Mouse (Mus musculus): Measurements from ENCODE around the gene Bri3.
A peak's percentile ranks its signal among the peaks of the same experiment; 100 is the strongest.
"Not testable (repeated sequence)": the region's sequence is repeated elsewhere in the genome, so short reads cannot be mapped to it uniquely, and the experiment has no call there.

The Bri3 gene

DNA sequence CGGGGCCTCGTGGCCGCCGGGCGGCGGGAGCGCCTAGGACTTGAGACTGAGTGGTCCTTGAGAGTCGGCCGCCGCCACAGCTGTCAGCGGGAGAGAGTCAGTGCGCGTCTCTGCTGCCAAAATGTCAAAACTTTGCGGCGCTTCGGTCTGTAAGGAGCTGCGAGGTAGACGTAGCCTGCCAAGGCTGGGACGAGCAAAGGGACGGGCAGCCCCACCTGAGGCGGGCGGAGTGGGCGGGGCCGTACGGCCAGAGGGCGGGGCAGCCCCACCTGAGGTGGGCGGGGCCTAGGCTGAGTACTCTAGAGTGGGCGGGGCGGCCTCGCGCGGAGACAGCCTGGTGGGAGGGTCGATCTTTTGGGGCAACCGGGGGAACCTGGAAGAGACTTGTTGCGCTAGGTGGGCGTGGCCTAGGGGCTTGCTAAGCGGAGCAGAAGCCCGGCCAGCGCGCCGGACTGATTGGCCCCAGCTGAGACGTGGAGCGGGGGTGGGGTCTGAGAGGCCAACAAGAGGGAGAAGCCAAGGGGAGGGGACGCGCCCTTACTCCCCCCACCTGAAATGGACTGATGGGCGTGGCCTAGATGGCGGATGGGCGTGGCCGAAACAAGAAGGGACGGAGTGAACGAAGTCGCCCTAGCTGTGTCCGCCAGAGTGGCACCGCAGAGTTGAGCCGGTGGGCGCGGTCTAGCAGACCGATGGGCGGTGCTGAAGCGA, 113.8 kb downstream of the Bri3 start, which contains the start of gene Baiap2l1:
Gene Baiap2l1, minus strand, starts transcription at position 232 of the 711 bp plus-strand sequence.
- DNase-seq (ENCODE audit: low read depth, low spot score), result peak; percentile 99

- no peak for DNase-seq (ENCODE audit: low read depth, low spot score)
These were observed 114.3 kb downstream of the Bri3 start for GRCm38 (mm10) chr5:144358592-144358917.

- no peak for DNase-seq (ENCODE audit: low read depth, low spot score)
These were observed 115.6 kb downstream of the Bri3 start for GRCm38 (mm10) chr5:144359886-144360285.

DNA sequence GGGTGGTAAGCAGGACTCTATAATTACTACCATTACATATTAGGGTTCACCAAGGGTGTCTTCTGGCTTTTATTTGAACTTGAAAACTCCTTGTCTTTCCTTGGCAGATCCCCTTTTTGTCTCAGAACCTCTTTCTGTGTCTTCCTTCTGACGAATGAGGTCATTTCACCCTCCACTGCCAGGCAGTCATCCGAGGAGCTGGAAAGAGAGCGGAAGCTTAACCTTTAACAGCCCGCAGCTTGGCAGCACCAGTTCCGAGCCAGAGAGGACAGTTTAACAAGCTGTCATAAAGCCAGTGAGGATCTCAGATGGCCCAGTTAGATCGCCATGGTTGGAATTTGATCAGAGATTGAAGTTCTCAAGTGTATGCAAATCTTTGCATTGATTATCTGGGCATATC, 116.1 kb downstream of the Bri3 start:
- DNase-seq (ENCODE audit: low read depth, low spot score), result no peak

DNA sequence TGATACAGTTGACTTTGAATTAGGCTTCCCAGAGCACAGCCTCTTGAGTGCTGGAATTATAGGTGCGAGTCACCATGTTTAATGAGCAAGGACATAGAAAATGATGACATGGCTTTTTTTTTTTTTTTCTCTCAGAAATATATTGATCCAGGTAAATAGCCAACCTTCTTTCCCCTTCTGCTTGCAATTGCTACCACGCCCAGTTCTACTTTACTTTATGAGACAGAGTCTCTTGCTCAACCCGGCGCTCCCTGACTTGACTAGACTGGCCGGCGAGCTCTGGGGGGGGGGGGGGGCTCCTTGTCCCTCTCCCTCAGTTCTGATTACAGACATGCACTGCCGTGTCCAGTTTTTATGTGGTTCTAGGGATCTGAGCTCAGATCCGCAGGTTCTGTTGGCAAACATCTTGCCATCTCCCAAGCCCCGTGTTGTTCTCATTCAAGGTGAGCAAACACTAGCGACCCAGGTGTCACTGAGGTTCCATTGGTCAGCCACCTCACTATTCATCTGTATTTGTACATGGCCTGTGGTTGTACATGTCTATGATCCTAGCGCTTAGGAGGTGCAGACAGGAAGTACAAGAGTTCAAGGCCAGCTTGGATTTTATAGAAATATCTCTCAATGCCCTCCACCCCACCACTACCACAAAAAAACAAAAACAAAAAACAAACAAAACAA, 120.6 kb downstream of the Bri3 start:
- DNase-seq (ENCODE audit: low read depth, low spot score), result no peak

DNA sequence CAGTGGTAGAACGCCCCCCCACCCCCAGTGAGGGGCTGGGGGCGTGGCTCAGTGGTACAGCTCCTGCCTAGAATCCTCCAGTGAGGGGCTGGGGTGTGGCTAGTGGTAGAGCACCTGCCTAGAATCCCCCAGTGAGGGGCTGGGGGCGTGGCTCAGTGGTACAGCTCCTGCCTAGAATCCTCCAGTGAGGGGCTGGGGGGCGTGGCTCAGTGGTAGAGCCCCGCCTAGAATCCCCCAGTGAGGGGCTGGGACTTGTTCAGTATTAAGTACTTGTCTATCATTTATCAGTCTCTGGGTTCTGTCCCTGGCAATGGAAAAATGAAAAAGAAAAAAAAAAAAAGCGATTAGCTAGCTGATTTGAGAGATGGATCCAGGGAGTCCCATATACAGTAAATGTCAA, 122.3 kb downstream of the Bri3 start:
- DNase-seq (ENCODE audit: low read depth, low spot score), result not testable (repeated sequence)

- DNase-seq (ENCODE audit: low read depth, low spot score), result no peak
These were observed 124.5 kb downstream of the Bri3 start for GRCm38 (mm10) chr5:144368661-144369205.

- peak; percentile 88 for DNase-seq (ENCODE audit: low read depth, low spot score)
These were observed 126.7 kb downstream of the Bri3 start for GRCm38 (mm10) chr5:144370986-144371385.

GRCm38 (mm10) chr5:144372177-144372576, 127.9 kb downstream of the Bri3 start:
- DNase-seq (ENCODE audit: low read depth, low spot score), result no peak

DNA sequence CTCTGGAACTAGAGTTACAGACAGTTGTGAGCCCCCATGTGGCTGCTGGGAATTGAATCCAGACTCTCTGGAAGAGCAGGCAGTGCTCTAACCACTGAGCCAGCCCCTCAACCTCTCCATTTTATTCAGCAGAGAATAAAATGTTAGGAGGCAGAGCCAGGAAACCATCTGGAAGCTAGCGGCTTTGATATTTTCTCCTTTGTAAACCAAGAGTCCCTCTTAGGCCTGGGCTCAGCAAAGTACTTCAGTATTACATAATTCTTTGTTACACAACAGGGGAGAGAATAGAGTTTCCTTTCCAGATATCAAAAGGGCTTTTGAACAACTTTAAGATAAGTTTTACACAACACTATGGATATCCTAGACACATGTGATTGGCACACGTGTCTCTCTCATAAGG, 128.6 kb downstream of the Bri3 start:
- DNase-seq (ENCODE audit: low read depth, low spot score), result no peak

DNA sequence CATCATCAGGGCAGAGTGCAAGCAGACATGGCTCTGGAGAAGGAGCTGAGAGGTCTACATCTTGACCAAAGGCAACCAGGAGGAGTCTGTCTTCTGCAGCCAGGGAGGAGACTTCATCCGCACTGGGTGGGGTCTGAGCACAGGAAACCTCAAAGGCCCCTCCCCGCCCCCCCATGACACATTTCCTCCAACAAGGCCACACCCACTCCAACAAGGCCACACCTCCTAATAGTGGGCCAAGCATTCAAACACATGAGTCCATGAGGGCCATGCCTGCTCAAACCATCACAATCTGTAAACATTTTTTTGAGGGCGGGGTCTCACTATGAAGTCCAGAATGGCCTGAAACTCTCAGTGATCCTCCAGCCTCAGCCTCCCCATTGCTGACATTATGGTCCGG, 135.2 kb downstream of the Bri3 start:
- no peak for DNase-seq (ENCODE audit: low read depth, low spot score)

DNA sequence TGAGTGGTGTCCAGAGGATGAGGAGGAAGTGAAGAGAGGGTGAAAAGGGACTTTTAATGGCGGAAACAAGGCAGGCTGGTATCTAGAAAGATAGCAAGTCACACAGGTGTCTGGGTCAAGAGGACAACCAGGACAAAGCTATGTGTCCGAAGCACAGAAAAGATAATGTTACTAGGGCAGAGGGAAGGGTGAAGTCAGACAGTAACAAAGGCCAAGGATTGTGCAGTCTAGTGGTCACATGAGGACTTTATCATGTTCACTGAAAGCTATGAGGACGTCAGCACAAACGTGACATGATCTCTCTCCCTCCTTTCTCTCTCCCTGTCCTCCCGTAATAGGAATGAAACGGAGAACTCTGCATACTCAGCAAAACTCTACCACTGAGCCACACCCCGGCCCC, 136.5 kb downstream of the Bri3 start:
- no peak for DNase-seq (ENCODE audit: low read depth, low spot score)

DNA sequence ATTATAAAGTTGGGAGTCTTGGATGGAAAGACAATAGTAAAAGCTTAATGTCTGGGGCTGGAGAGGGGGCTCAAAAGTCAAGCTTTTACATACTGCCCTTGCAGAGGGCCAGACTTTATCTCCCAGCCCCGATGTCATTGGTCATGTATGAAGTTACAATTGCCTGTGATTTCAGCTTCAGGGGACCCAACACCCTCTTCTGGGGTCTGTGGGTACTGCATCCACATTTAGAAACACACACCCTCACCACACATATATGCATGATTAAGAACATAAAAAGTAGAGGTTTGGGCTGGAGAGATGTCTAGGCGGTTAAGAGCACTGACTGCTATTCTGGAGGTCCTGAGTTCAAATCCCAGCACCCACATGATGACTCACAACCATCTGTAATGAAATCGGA, 137.5 kb downstream of the Bri3 start:
- DNase-seq (ENCODE audit: low read depth, low spot score), result peak; percentile 40

DNA sequence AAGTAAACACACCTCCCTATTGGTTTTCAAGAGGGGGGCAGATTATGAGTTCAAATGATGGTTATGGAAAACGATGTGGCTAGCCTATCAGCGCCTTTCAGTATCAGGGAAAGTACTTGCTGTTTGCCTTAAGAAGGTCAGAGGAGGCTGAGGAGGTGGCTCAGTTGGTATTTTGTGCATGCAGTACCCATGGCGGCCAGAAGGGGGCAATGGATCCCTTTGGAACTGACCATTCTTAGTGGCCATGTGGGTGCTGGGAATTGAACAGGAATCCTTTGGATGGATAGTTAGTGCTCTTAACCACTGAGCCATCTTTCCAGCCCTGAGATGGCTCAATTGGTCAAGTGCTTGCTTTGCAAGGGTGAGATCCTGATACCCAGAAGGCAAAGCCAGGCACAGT, 139.7 kb downstream of the Bri3 start:
- peak; percentile 56 for DNase-seq (ENCODE audit: low read depth, low spot score)

GRCm38 (mm10) chr5:144387851-144388250, 143.6 kb downstream of the Bri3 start:
- DNase-seq (ENCODE audit: low read depth, low spot score), result peak; percentile 36

- no peak for DNase-seq (ENCODE audit: low read depth, low spot score)
These were observed 149.9 kb downstream of the Bri3 start for GRCm38 (mm10) chr5:144394142-144394541.

- no peak for DNase-seq (ENCODE audit: low read depth, low spot score)
These were observed 153.3 kb downstream of the Bri3 start for GRCm38 (mm10) chr5:144397566-144397965.

- DNase-seq (ENCODE audit: low read depth, low spot score), result no peak
These were observed 156.6 kb downstream of the Bri3 start for GRCm38 (mm10) chr5:144400821-144401220.

GRCm38 (mm10) chr5:144406256-144406655, 162.0 kb downstream of the Bri3 start:
- DNase-seq (ENCODE audit: low read depth, low spot score), result peak; percentile 72

DNA sequence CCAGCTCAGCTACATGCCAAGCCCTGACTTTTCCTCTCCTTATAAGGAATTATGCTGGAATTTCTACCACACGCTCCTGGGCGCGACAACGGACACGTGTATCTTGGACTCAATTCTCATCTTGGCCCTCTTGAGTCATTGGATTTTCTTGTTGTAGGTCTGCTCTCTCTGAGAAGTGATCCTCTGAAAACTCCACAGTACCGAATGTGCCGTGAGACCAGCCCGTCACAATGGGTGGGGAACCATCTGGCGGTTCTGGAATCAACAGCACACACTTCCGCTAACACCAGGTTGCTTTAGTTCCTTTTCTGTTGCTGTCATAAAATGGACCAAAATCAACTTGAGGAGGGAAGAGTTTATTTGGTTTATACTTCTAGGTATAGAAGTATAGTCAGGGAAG, 166.4 kb downstream of the Bri3 start:
- DNase-seq (ENCODE audit: low read depth, low spot score), result no peak

GRCm38 (mm10) chr5:144411702-144412101, 167.5 kb downstream of the Bri3 start:
- no peak for DNase-seq (ENCODE audit: low read depth, low spot score)

- DNase-seq (ENCODE audit: low read depth, low spot score), result no peak
These were observed 168.5 kb downstream of the Bri3 start for GRCm38 (mm10) chr5:144412781-144413180.

DNA sequence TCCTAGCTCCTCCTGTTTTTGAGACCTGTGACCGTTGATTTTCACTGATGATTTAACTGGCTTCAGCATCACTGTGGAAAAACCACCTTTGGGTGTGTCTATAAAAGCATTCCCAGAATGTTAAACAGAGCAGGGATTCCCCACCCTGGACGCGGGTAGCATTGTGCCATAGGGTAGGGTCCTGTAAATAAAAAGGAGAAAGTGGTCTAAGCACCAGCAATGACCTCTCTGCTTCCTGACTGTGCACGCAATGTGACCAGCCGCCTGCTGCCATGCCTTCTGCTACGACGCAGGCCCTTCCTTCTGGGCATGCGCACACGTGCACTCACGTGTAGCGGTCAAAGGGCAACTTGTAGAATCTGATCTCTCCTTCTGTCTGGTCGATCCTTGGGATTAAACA, 174.2 kb downstream of the Bri3 start:
- DNase-seq (ENCODE audit: low read depth, low spot score), result no peak

Data from ES-CJ7 (cell line).